Mouse (Mus musculus) cerebral cortex, adult 2 months (tissue): ENCODE measurements around the gene Cacnb2.

ENCODE experiments used
- WGBS: fragments of 180-500 bp; shearing (Covaris S2); methylation state at CpG from one replicate; pipeline ENCODE4 v1.1.7; 2018; 5-methylcytosine and 5-hydroxymethylcytosine counted together

The Cacnb2 gene

DNA sequence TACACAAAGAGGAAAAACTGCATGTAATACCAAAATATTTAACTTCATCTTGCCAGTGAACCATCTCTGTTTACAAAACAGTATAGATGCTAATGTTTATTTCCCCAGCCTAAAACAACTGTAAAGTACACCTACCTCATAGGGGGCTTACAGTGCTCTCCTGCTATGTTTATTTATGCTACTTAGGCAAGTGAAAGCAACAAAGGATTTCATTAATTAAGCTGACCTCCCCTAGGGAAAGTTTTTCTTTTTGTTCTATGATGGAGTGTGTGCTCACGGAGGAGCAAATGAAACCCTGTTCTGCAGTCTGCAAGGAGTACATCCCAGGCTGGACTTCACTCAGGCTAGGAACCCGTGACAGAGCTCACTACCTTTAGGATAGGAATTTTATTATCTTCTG, 272.2 kb downstream of the Cacnb2 start:
- 41% methylated on average over 2 of the region's 2 CpGs for WGBS

DNA sequence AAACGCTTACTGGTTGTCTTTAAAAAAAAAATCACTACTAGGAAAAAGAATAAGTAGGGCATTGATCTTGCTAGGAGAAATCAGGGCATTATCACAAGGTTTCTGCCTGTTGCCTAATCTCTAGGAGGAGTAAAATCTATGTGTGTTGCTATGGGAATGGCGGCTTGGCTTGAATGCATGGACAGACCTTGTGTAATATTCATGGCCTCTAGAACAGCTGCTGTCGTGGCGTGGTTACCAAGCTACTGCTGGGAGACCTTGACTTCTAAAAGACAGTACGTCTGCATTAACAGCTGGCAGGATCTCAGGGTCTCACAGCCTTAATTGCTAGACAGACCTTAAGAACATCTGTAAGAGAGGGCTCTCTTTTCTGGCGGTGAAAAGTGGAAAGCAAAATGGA, 272.7 kb downstream of the Cacnb2 start:
- 50% methylated on average over 6 of the region's 6 CpGs for WGBS

DNA sequence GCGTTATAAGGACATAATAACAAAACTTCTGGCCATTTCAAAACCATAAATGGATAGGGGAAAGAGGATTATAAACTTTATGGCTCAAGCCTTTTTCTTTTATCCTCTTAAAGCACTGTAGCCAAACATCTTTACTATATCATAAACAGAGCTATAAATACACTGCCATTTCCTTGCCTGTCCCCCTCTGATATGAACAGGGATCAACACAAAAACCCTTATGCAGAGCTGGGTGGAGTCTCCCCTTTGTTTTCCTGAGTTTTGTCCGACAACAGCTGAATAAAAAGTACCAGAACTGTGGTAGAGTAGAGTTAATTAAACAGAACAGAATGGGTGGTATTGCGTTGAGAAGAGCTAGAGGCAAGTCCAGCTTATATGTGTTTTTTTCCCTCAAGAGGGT, 280.6 kb downstream of the Cacnb2 start:
- WGBS, result 76% methylated on average over 3 of the region's 3 CpGs

GRCm38 (mm10) chr2:14888406-14889195, 285.7 kb downstream of the Cacnb2 start:
- 66% methylated on average over 4 of the region's 4 CpGs for WGBS

DNA sequence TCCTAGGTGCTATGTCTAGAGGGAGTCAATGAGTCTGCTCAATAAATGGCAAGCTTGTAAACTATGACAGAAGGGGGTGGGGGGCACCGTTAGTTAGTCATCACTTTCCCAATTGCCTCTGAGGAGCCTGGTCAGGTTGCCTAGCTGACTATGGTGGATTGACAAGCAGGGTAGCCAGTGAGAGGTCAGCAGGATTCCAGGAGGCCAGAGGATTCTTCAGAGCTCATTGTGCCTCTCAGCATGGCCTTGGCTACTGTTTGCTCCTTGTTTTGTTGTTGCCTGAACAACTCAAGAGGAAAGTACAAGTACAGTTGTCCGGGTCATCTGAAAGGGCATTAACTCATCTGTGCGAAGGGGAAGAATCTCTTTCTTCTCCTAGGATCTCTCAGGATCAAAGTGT, 300.9 kb downstream of the Cacnb2 start:
- WGBS, result 67% methylated on average over 3 of the region's 3 CpGs

DNA sequence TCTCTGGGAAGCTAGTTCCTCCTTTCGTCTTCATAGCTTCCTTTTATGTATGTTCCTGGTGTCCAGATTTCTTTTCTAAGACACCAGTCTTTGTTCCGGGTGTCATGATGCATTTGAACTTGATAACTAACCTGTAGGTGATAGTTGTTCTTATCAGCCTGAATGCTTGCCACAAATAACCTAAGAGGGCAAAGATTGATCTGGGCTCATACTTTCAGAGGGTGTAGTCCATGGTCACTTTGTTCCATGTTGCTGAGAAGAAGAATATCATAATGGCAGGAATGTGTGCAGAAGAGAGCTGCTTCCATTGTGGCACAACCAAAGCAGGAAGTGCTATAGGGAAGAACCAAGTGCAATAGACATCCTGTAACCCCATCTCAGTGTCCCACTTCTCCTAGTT, 302.0 kb downstream of the Cacnb2 start:
- WGBS, result 90% methylated on average over 2 of the region's 2 CpGs

GRCm38 (mm10) chr2:14907124-14907925, 304.4 kb downstream of the Cacnb2 start:
- WGBS, result 43% methylated on average over 10 of the region's 10 CpGs

DNA sequence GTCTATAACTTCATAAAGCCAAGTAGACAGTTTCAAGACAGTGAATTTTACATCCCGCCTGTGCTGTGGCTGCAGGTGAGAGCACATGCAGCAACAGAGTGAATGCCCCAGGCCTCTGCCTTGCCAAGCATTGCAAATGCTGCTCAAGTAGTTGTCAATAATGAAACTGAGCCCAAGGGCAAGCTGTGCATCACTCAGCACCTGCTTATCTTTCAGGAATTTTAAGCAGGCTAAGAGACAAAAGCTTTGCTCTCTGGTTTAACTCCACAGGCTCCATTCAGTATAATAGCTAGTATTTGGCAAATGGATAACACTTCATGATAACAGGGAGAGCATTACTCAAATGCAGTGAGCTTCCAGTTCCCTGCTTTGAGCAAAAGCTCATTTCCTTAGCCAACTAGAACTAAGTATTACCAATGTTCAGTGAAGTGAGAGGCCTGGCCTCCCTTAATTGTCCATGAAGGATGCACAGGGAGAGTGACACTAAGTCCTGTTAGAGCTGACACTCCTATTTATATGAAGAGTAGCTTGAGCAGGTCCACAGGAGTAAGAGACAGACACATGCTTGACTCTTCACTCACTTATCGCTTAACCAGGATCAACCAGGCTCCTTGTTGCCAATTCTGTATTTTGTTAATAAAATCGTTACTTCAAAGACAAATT, 314.8 kb downstream of the Cacnb2 start:
- 82% methylated on average over 3 of the region's 3 CpGs for WGBS

DNA sequence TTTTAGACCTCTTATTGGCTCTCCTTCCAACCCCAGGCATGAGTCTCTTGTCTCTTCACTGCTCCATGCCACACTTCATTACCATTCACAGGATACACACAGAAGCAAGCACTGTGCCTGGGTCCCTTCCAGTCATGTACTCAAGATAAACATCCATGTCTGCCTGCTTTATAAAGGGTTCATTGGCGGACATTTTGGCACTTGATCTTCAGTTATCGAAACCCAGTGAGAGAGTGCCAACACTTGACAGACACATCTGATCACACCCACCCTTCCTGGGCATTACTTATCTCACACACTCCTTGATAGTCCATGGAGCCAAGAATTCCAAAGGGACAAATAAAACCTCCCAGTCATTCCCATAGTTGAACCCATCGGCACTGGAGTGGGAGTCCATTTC, 327.0 kb downstream of the Cacnb2 start:
- 61% methylated on average over 3 of the region's 3 CpGs for WGBS

DNA sequence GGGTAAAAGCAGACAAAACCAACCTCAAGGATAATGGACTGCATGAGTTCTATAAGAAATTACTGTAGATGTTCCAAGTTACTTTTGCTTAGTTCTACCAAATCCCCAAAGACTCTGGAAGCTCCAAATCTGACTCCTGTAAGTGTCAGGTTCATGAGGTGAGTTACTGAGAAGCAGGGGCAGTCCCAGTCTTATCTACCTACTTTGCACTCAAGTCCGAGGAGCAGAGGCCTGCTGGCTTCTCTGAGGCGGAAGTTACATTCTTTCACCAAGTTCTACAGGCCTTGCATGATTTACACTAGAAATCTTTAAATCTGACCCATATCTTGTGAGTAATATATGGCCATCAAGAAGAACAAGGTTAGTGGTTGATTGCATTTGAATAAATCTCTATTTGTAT, 329.1 kb downstream of the Cacnb2 start:
- 97% methylated on average over 2 of the region's 2 CpGs for WGBS

DNA sequence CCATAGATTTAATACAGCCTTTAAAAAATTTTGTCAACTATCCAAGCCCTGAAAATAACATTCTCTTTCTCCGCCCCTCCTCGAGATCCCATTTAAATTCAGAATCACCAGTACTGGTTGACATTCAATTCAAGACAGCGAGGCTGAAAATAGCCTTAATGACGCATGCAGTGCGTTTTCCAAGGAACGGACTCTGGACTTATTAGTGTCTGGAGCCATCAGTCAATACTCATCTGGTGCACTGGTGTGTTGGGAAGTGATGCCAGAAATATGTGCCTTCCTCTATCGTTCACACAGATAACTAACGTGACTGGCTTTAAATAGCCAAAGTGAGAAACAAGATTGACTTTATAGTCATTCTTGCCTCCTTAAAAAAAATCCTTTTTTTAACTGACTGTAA, 333.6 kb downstream of the Cacnb2 start:
- WGBS, result 49% methylated on average over 8 of the region's 8 CpGs

DNA sequence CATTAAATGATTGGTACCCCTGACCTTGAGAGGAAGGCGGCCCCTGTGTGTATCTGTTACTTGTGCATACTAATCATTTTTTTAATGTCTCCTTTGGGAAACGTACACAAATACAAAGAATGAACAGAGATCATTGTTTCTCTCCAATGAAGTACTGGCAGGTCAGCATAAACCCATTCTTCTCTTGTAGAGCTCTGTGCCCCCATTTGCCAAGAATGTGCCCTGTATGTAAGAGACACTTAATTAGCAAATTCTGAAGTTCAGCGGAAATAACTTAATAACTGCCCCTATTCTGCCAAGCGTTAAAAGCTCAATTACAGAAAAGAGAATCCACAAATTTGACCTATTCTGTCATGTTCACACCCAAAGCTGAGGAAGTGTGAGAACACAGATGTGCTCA, 339.4 kb downstream of the Cacnb2 start:
- 70% methylated on average over 4 of the region's 4 CpGs for WGBS

DNA sequence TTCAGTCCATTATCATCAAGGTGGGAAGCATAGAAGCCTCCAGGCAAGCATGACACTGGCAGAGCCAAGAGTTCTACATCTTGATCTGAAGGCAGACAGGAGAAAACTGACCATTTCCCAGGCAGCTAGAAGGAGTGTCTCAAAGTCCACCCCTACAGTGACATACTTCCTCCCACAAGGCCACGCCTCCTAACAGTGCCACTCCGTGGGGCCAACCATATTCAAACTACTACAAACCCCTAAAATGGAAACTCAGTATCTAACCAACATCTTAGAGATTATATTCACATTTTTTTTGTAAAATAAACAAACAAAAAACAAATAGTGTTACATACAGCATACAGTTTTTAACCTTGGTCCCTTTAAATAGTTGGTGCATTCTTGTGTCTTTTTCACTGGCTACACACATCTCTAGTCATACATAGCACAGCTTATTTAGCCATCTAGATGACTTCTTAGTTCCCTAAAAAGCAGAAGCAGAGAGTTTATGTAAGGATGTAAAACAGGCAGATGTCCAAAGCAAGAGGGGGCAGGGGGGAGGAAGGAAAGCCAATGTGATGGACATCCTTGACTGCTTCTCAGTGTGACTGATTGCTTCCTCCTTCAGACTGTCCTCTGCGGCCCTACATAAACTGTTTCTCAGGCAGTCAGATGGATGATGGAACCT, 340.9 kb downstream of the Cacnb2 start:
- 70% methylated on average over 3 of the region's 3 CpGs for WGBS

- WGBS, result 44% methylated on average over 2 of the region's 2 CpGs
Observed at GRCm38 (mm10) chr2:14953090-14953489, 350.2 kb downstream of the Cacnb2 start.

- 89% methylated on average over 1 of the region's 1 CpGs for WGBS
Observed at GRCm38 (mm10) chr2:14960963-14961488, 358.1 kb downstream of the Cacnb2 start.

DNA sequence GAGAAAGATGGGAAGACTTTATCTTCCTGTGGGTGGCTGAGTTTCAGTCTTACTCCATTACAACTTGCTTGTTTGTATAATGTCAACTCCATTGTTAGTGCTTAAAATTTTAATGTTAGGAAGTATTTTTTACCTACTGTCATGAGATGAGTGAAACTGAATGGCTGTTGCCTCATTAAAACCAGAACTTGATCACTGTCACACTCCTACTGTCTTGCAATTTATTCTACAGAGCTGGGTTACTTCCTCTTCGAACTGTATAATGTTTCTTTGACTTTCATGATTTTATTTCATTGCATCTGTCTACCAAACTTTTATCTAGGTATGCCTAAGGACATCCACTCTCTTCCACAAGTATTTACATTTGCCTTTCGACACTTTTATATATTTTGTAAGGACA, 358.6 kb downstream of the Cacnb2 start:
- WGBS, result 82% methylated on average over 2 of the region's 2 CpGs

DNA sequence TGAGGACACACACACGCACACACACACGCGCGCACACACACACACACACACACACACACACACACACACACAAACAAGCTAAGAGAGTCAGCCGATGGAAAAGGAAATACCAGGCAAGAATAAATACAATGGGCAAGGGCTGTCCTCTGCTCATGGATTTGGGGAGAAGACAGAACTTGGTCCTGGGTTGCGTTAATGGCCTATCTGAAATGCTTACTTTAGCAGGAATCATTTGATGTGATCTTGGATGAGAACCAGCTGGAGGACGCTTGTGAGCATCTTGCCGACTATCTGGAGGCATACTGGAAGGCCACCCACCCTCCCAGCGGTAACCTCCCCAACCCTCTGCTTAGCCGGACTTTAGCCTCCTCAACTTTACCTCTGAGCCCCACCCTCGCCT, 381.1 kb downstream of the Cacnb2 start:
- 83% methylated on average over 11 of the region's 11 CpGs for WGBS

DNA sequence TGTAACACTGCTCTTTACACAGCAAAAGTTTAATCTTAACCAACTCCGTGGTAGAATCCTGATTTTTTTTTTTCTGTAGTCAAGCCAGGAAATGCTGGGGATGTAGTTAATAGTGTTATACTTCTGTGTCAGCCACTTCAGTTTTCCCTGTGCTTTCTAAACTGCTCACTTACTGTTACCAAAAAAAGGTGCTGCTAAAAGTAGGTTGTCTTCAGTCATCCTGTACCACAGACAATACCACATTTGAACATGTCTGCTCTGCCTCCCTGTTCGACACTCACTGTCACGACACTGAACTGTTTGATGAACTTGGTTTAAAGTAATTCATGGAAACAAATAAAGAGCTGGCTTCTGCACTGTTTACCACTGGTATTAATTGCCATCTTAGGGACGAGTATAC, 385.6 kb downstream of the Cacnb2 start:
- WGBS, result 54% methylated on average over 4 of the region's 4 CpGs

GRCm38 (mm10) chr2:14989350-14989749, 386.5 kb downstream of the Cacnb2 start:
- WGBS, result 64% methylated on average over 4 of the region's 4 CpGs

DNA sequence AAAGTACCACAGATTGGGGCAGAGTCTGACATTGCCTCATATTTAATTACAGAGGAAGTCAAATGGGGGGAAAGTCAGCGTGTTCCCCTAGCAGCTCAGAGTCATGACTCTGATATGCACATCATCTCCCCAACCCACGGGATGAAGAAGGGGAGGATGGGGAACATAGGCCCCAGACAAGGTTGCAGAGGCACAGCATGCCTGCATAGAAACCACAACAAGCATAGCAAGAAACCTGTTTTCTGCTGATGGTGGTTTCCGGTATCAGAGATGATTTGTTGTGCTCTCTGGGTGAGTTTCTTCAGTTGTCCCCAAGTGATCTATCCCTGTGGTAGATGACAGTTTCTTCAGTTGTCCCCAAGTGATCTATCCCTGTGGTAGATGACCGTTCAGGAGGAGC, 389.6 kb downstream of the Cacnb2 start:
- 96% methylated on average over 4 of the region's 4 CpGs for WGBS

GRCm38 (mm10) chr2:14996036-14996435, 393.1 kb downstream of the Cacnb2 start:
- 59% methylated on average over 4 of the region's 4 CpGs for WGBS

- WGBS, result 79% methylated on average over 5 of the region's 5 CpGs
Observed at GRCm38 (mm10) chr2:14997836-14998235, 394.9 kb downstream of the Cacnb2 start.
